ENCODE assay signal across 20 mouse cellular contexts in the genomic region with DNA sequence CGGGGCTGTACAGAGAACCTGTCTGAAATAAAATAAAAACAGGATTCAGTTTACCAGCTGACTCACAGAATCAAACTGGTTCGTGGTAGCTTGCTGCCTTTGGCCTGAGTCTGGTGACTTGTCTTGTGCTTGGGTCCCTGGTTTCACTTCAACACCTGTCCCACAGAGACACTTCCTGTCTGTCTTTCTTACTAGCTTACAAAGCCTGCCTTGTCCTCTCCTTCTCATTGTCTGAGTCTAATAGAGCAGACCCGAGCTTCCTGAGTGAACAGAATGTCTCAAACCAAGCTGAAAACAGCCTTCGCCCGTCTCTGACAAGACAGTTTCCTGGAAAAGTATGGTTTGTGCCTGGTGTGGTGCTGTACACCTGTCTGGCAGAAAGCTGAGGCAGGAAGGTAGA. TPM values are rescaled to one million over a fixed set of nuclear protein-coding genes. Genes with fewer than 3 reads are reported as not detected.
DNase-seq lines count a peak whose midpoint lies in the region; ATAC-seq and TF ChIP-seq lines count a peak whose summit lies in the region.
"Had no signal": no experiment of that assay in that cellular context is flagged by ENCODE, and none has a peak within 500 bp of the region (broad histone marks: within the 10 kb centered on the region; RNA-seq: fewer than 3 reads in every experiment).

No protein-coding gene starts in this region.

- 13% methylated on average over 5 of the region's 5 CpGs for WGBS in thymus, adult 2 months
- WGBS in forebrain, embryonic 15.5 days, result 57% methylated on average over 5 of the region's 5 CpGs

- H3K9me3 ChIP-seq in ES-Bruce4 (replicated peaks; ENCODE audit: control insufficient read depth, insufficient read depth, low read length, poor library complexity, severe bottlenecking), result no peaks in the 10 kb centered on the region
- H3K9me3 ChIP-seq in forebrain, embryonic 15.5 days, result no peaks in the 10 kb centered on the region
- H3K9me3 ChIP-seq: embryonic facial prominence, embryonic 15.5 days; heart, embryonic 10.5 days; limb, embryonic 12.5 days; midbrain, embryonic 15.5 days; neural tube, embryonic 13.5 days had no signal

- TF ChIP-seq EP300 in ES-Bruce4 (IDR thresholded peaks at IDR 0.05; ENCODE audit: insufficient read depth, low read depth, low read length), result 0 out of 2 replicates have a peak, but pooled peaks have one; percentile 12

- TF ChIP-seq CTCF in ES-Bruce4 (IDR thresholded peaks at IDR 0.05; ENCODE audit: low read depth, low read length), result no peak
- TF ChIP-seq CTCF in thymus, adult 2 months (IDR thresholded peaks at IDR 0.05; ENCODE audit: borderline replicate concordance, control insufficient read depth, extremely low read depth, insufficient read depth, low read length, poor library complexity), result no peak

- no peaks in the 10 kb centered on the region for H3K27me3 ChIP-seq in ES-Bruce4 (ENCODE audit: control insufficient read depth, insufficient read depth, low read length, poor library complexity, severe bottlenecking)
- H3K27me3 ChIP-seq in thymus, adult 2 months (ENCODE audit: control insufficient read depth, insufficient read depth, low read length), result no peaks in the 10 kb centered on the region
- H3K27me3 ChIP-seq in forebrain, embryonic 15.5 days, result no peaks in the 10 kb centered on the region
- H3K27me3 ChIP-seq: embryonic facial prominence, embryonic 15.5 days; limb, embryonic 12.5 days; midbrain, embryonic 15.5 days; neural tube, embryonic 13.5 days had no signal

- no peak overlapping the region for H3K4me2 ChIP-seq in forebrain, embryonic 15.5 days (replicated peaks)
- H3K4me2 ChIP-seq: embryonic facial prominence, embryonic 15.5 days; limb, embryonic 12.5 days; midbrain, embryonic 15.5 days; neural tube, embryonic 13.5 days had no signal

- H3K4me3 ChIP-seq in ES-Bruce4 (ENCODE audit: low read depth, low read length), result no peak overlapping the region
- no peak overlapping the region for H3K4me3 ChIP-seq in thymus, adult 2 months (ENCODE audit: control insufficient read depth, insufficient read depth, low read length)
- H3K4me3 ChIP-seq in forebrain, embryonic 15.5 days, result no peak overlapping the region
- H3K4me3 ChIP-seq: embryonic facial prominence, embryonic 15.5 days; gastrocnemius, adult 2 months; heart, embryonic 10.5 days; limb, embryonic 12.5 days; midbrain, embryonic 15.5 days; neural tube, embryonic 13.5 days had no signal

- H3K27ac ChIP-seq in ES-Bruce4 (ENCODE audit: insufficient read depth, low read length), result peak overlapping the region; percentile 20; the same call in 1 of the 2 replicates
- peak overlapping the region; percentile 93 for H3K27ac ChIP-seq in thymus, adult 2 months (ENCODE audit: control insufficient read depth, insufficient read depth, low read length)
- no peak overlapping the region for H3K27ac ChIP-seq in forebrain, embryonic 15.5 days (replicated peaks)
- H3K27ac ChIP-seq: embryonic facial prominence, embryonic 15.5 days; gastrocnemius, adult 2 months; heart, embryonic 10.5 days; limb, embryonic 12.5 days; midbrain, embryonic 15.5 days; neural tube, embryonic 13.5 days had no signal

- no peaks in the 10 kb centered on the region for H3K36me3 ChIP-seq in ES-Bruce4 (ENCODE audit: control insufficient read depth, insufficient read depth, low read length, poor library complexity, severe bottlenecking)
- H3K36me3 ChIP-seq in thymus, adult 2 months (ENCODE audit: control insufficient read depth, insufficient read depth, low read length), result no peaks in the 10 kb centered on the region
- no peaks in the 10 kb centered on the region for H3K36me3 ChIP-seq in forebrain, embryonic 15.5 days
- H3K36me3 ChIP-seq: embryonic facial prominence, embryonic 15.5 days; heart, embryonic 10.5 days; limb, embryonic 12.5 days; midbrain, embryonic 15.5 days; neural tube, embryonic 13.5 days had no signal

- peak; percentile 74 to 77 for DNase-seq in B cell, adult 2 months
- peak; percentile 45 for DNase-seq in thymus, adult 2 months
- DNase-seq in cerebellum, adult 8-10 months, result no peak
- DNase-seq: adrenal gland, postnatal 25 days; gastrocnemius, adult 2 months; heart, postnatal 36 days; kidney, adult 11 months; kidney, postnatal 4 days; lung, adult 18-20 months; retina, postnatal 1 day had no signal

- TF ChIP-seq POLR2A in ES-Bruce4 (IDR thresholded peaks at IDR 0.05; ENCODE audit: insufficient read depth, low read length), result no peak
- no peak for TF ChIP-seq POLR2A in thymus, adult 2 months (IDR thresholded peaks at IDR 0.05; ENCODE audit: control insufficient read depth, extremely low read depth, insufficient read depth, low read length, poor library complexity)

- H3K4me1 ChIP-seq in ES-Bruce4 (ENCODE audit: control insufficient read depth, insufficient read depth, low read length), result peaks cover 3% of the 10 kb centered on the region
- H3K4me1 ChIP-seq in thymus, adult 2 months (replicated peaks; ENCODE audit: control insufficient read depth, insufficient read depth, low read length), result peaks cover 34% of the 10 kb centered on the region
- H3K4me1 ChIP-seq in forebrain, embryonic 15.5 days, result no peaks in the 10 kb centered on the region
- H3K4me1 ChIP-seq: embryonic facial prominence, embryonic 15.5 days; heart, embryonic 10.5 days; limb, embryonic 12.5 days; midbrain, embryonic 15.5 days; neural tube, embryonic 13.5 days had no signal

- H3K9ac ChIP-seq in ES-Bruce4 (ENCODE audit: low read depth, poor library complexity, severe bottlenecking), result no peak overlapping the region
- no peak overlapping the region for H3K9ac ChIP-seq in forebrain, embryonic 15.5 days (replicated peaks)
- H3K9ac ChIP-seq: embryonic facial prominence, embryonic 15.5 days; limb, embryonic 12.5 days; midbrain, embryonic 15.5 days; neural tube, embryonic 13.5 days had no signal

- 0 out of 2 replicates have a peak, but pooled peaks have one; percentile 6 for ATAC-seq in megakaryocyte, adult 5-6 weeks (ENCODE audit: poor library complexity, severe bottlenecking)
- no peak for ATAC-seq in erythroid progenitor cell, adult 5-6 weeks (replicated peaks; ENCODE audit: low FRiP score, poor library complexity, severe bottlenecking)
- no peak for ATAC-seq in forebrain, embryonic 15.5 days (replicated peaks)
- ATAC-seq: forebrain, embryonic 14.5 days; midbrain, embryonic 15.5 days had no signal

RNA-seq across cellular contexts. Expression of gene Elmsan1, which starts 27.0 kb away (rescaled TPM):
- 28.3 and 30.1 TPM in 2 replicates for polyA plus RNA-seq in ES-Bruce4 (2011; ENCODE audit: insufficient read depth, insufficient read length, low read depth, missing spikeins)
- total RNA-seq in megakaryocyte, adult 5-6 weeks (2015), result 24.6 and 27.0 TPM in 2 replicates
- total RNA-seq in megakaryocyte, adult 5-6 weeks (2017), result 17.0 and 25.0 TPM in 2 replicates
- polyA plus RNA-seq in thymus, adult 2 months (2012; rRNA removed), result 26.1 and 30.9 TPM in 2 replicates
- 20.9 and 23.5 TPM in 2 replicates for total RNA-seq in erythroid progenitor cell, adult 5-6 weeks (2015; ENCODE audit: low replicate concordance)
- 29.0 and 51.1 TPM in 2 replicates for total RNA-seq in erythroid progenitor cell, adult 5-6 weeks (2017; ENCODE audit: low replicate concordance)
- polyA plus RNA-seq in forebrain, embryonic 15.5 days (2015; fragmentation: Nextera tagmentation; extraction: Ambion mirVana), result 4.3 and 5.0 TPM in 2 replicates

RNA-seq across cellular contexts. Expression of gene Ptgr2, which starts 39.3 kb away (rescaled TPM):
- polyA plus RNA-seq in ES-Bruce4 (2011; ENCODE audit: insufficient read depth, insufficient read length, low read depth, missing spikeins), result 28.1 and 31.2 TPM in 2 replicates
- 14.3 and 18.9 TPM in 2 replicates for total RNA-seq in megakaryocyte, adult 5-6 weeks (2015)
- 52.4 and 52.9 TPM in 2 replicates for total RNA-seq in megakaryocyte, adult 5-6 weeks (2017)
- polyA plus RNA-seq in thymus, adult 2 months (2012; rRNA removed), result 7.4 and 8.1 TPM in 2 replicates
- total RNA-seq in erythroid progenitor cell, adult 5-6 weeks (2015; ENCODE audit: low replicate concordance), result 8.4 and 12.6 TPM in 2 replicates
- 29.3 and 32.6 TPM in 2 replicates for total RNA-seq in erythroid progenitor cell, adult 5-6 weeks (2017; ENCODE audit: low replicate concordance)
- polyA plus RNA-seq in forebrain, embryonic 15.5 days (2015; fragmentation: Nextera tagmentation; extraction: Ambion mirVana), result 12.0 and 13.4 TPM in 2 replicates
